Mouse (Mus musculus): ENCODE results near the gene 4930469K13Rik. TPM values are rescaled to one million over a fixed set of nuclear protein-coding genes. Genes with fewer than 3 reads are reported as not detected.
A peak's percentile ranks its signal among the peaks of the same experiment; 100 is the strongest.

The 4930469K13Rik gene
- polyA plus RNA-seq, 1 experiment from 2014 or later = 0.74 TPM

- H3K9ac ChIP-seq (ENCODE audit: low read length) = no peak overlapping the region
- H3K27ac ChIP-seq (ENCODE audit: low read depth) = no peak overlapping the region; the same call in none of the 2 replicates
- H3K9me3 ChIP-seq (ENCODE audit: control insufficient read depth, low read length) = no peaks in the 10 kb centered on the region
- H3K4me2 ChIP-seq (ENCODE audit: low read length) = no peak overlapping the region
- no peak for DNase-seq (ENCODE audit: low spot score)
- 0 out of 2 replicates have a peak, but pooled peaks cover 3% of the 10 kb centered on the region for H3K4me1 ChIP-seq (replicated peaks; ENCODE audit: control insufficient read depth, insufficient read depth, low read length)
- no peak overlapping the region for H3K4me3 ChIP-seq (ENCODE audit: low read depth, low read length)
- H3K36me3 ChIP-seq (ENCODE audit: control insufficient read depth, insufficient read depth, low read length) = no peaks in the 10 kb centered on the region
- no peak for ATAC-seq (replicated peaks; ENCODE audit: low FRiP score, low TSS enrichment, low read depth)
- no peaks in the 10 kb centered on the region for H3K27me3 ChIP-seq (replicated peaks; ENCODE audit: control insufficient read depth, insufficient read depth, low read length)
- 80% methylated on average over 5 of the region's 5 CpGs for WGBS
Observed at GRCm38 (mm10) chr11:33956623-33957022, 141.7 kb downstream of the 4930469K13Rik start.

GRCm38 (mm10) chr11:33955982-33956381, 142.4 kb downstream of the 4930469K13Rik start:
- Histone ChIP-seq H3K4me1 (replicated peaks; ENCODE audit: control insufficient read depth, insufficient read depth, low read length) (0 out of 2 replicates have a peak, but pooled peaks cover 3% of the 10 kb centered on the region), H3K27me3 (replicated peaks; ENCODE audit: control insufficient read depth, insufficient read depth, low read length) (no peaks in the 10 kb centered on the region), H3K36me3 (ENCODE audit: control insufficient read depth, insufficient read depth, low read length) (no peaks in the 10 kb centered on the region), H3K9me3 (ENCODE audit: control insufficient read depth, low read length) (no peaks in the 10 kb centered on the region), H3K4me3 (ENCODE audit: low read depth, low read length) (no peak overlapping the region), H3K4me2 (ENCODE audit: low read length) (no peak overlapping the region), H3K9ac (ENCODE audit: low read length) (no peak overlapping the region), H3K27ac (ENCODE audit: low read depth) (peak overlapping the region; percentile 57; the same call in 1 of the 2 replicates)
- ATAC-seq (replicated peaks; ENCODE audit: low FRiP score, low TSS enrichment, low read depth) (no peak), DNase-seq (ENCODE audit: low spot score) (no peak)
- 56% methylated on average over 4 of the region's 4 CpGs for WGBS

GRCm38 (mm10) chr11:33951684-33952625, 146.4 kb downstream of the 4930469K13Rik start:
- peaks cover 3% of the 10 kb centered on the region; the same call in 1 of the 2 replicates for H3K4me1 ChIP-seq (replicated peaks; ENCODE audit: control insufficient read depth, insufficient read depth, low read length)
- no peak overlapping the region for H3K4me3 ChIP-seq (ENCODE audit: low read depth, low read length)
- no peak overlapping the region for H3K4me2 ChIP-seq (ENCODE audit: low read length)
- no peak overlapping the region for H3K27ac ChIP-seq (ENCODE audit: low read depth)
- no peaks in the 10 kb centered on the region for H3K27me3 ChIP-seq (replicated peaks; ENCODE audit: control insufficient read depth, insufficient read depth, low read length)
- H3K36me3 ChIP-seq (ENCODE audit: control insufficient read depth, insufficient read depth, low read length) = no peaks in the 10 kb centered on the region
- no peak overlapping the region for H3K9ac ChIP-seq (ENCODE audit: low read length)
- H3K9me3 ChIP-seq (ENCODE audit: control insufficient read depth, low read length) = no peaks in the 10 kb centered on the region
- 75% methylated on average over 8 of the region's 8 CpGs for WGBS
- DNase-seq (ENCODE audit: low spot score) = no peak
- peak; percentile 26; the same call in 1 of the 2 replicates for ATAC-seq (replicated peaks; ENCODE audit: low FRiP score, low TSS enrichment, low read depth)

- no peak overlapping the region for H3K27ac ChIP-seq (ENCODE audit: low read depth)
- no peak for ATAC-seq (replicated peaks; ENCODE audit: low FRiP score, low TSS enrichment, low read depth)
- no peak overlapping the region for H3K4me2 ChIP-seq (ENCODE audit: low read length)
- H3K4me3 ChIP-seq (ENCODE audit: low read depth, low read length) = no peak overlapping the region
- H3K9ac ChIP-seq (ENCODE audit: low read length) = no peak overlapping the region
- no peaks in the 10 kb centered on the region for H3K36me3 ChIP-seq (ENCODE audit: control insufficient read depth, insufficient read depth, low read length)
- peaks cover 3% of the 10 kb centered on the region; the same call in 1 of the 2 replicates for H3K4me1 ChIP-seq (replicated peaks; ENCODE audit: control insufficient read depth, insufficient read depth, low read length)
- WGBS = 54% methylated on average over 5 of the region's 5 CpGs
- no peak for DNase-seq (ENCODE audit: low spot score)
- no peaks in the 10 kb centered on the region for H3K27me3 ChIP-seq (replicated peaks; ENCODE audit: control insufficient read depth, insufficient read depth, low read length)
- H3K9me3 ChIP-seq (ENCODE audit: control insufficient read depth, low read length) = no peaks in the 10 kb centered on the region
Observed at GRCm38 (mm10) chr11:33951155-33951554, 147.2 kb downstream of the 4930469K13Rik start.

GRCm38 (mm10) chr11:33946501-33946900, 151.9 kb downstream of the 4930469K13Rik start:
- no peak overlapping the region for H3K9ac ChIP-seq (ENCODE audit: low read length)
- DNase-seq (ENCODE audit: low spot score) (no peak), ATAC-seq (replicated peaks; ENCODE audit: low FRiP score, low TSS enrichment, low read depth) (no peak)
- H3K27me3 ChIP-seq (replicated peaks; ENCODE audit: control insufficient read depth, insufficient read depth, low read length) = no peaks in the 10 kb centered on the region
- no peaks in the 10 kb centered on the region for H3K9me3 ChIP-seq (ENCODE audit: control insufficient read depth, low read length)
- H3K4me3 ChIP-seq (ENCODE audit: low read depth, low read length) = no peak overlapping the region
- H3K4me1 ChIP-seq (replicated peaks; ENCODE audit: control insufficient read depth, insufficient read depth, low read length) = no peaks in the 10 kb centered on the region; the same call in 1 of the 2 replicates
- H3K27ac ChIP-seq (ENCODE audit: low read depth) = no peak overlapping the region
- H3K36me3 ChIP-seq (ENCODE audit: control insufficient read depth, insufficient read depth, low read length) = no peaks in the 10 kb centered on the region
- no peak overlapping the region for H3K4me2 ChIP-seq (ENCODE audit: low read length)
- WGBS = 76% methylated on average over 4 of the region's 4 CpGs

- Histone ChIP-seq H3K9ac (ENCODE audit: low read length) (no peak overlapping the region), H3K36me3 (ENCODE audit: control insufficient read depth, insufficient read depth, low read length) (no peaks in the 10 kb centered on the region), H3K4me2 (ENCODE audit: low read length) (no peak overlapping the region), H3K9me3 (ENCODE audit: control insufficient read depth, low read length) (no peaks in the 10 kb centered on the region), H3K4me1 (replicated peaks; ENCODE audit: control insufficient read depth, insufficient read depth, low read length) (peaks cover 3% of the 10 kb centered on the region; the same call in 1 of the 2 replicates), H3K27me3 (replicated peaks; ENCODE audit: control insufficient read depth, insufficient read depth, low read length) (no peaks in the 10 kb centered on the region), H3K27ac (ENCODE audit: low read depth) (no peak overlapping the region), H3K4me3 (ENCODE audit: low read depth, low read length) (no peak overlapping the region)
- DNase-seq (ENCODE audit: low spot score) (no peak), ATAC-seq (replicated peaks; ENCODE audit: low FRiP score, low TSS enrichment, low read depth) (no peak)
- WGBS = 92% methylated on average over 9 of the region's 9 CpGs
Observed at GRCm38 (mm10) chr11:33944786-33945328, 153.5 kb downstream of the 4930469K13Rik start.

- no peak for ATAC-seq (replicated peaks; ENCODE audit: low FRiP score, low TSS enrichment, low read depth)
- Histone ChIP-seq H3K27me3 (replicated peaks; ENCODE audit: control insufficient read depth, insufficient read depth, low read length) (no peaks in the 10 kb centered on the region), H3K36me3 (ENCODE audit: control insufficient read depth, insufficient read depth, low read length) (no peaks in the 10 kb centered on the region), H3K4me1 (replicated peaks; ENCODE audit: control insufficient read depth, insufficient read depth, low read length) (peaks cover 3% of the 10 kb centered on the region; the same call in 1 of the 2 replicates), H3K4me2 (ENCODE audit: low read length) (no peak overlapping the region), H3K27ac (ENCODE audit: low read depth) (no peak overlapping the region), H3K9ac (ENCODE audit: low read length) (no peak overlapping the region), H3K9me3 (ENCODE audit: control insufficient read depth, low read length) (no peaks in the 10 kb centered on the region), H3K4me3 (ENCODE audit: low read depth, low read length) (no peak overlapping the region)
- DNase-seq (ENCODE audit: low spot score) = no peak
- 59% methylated on average over 4 of the region's 4 CpGs for WGBS
Observed at GRCm38 (mm10) chr11:33944067-33944785, 154.1 kb downstream of the 4930469K13Rik start.

GRCm38 (mm10) chr11:33943565-33943964, 154.8 kb downstream of the 4930469K13Rik start:
- WGBS = 84% methylated on average over 1 of the region's 1 CpGs

More at GRCm38 (mm10) chr11:33943565-33943964, 154.8 kb downstream of the 4930469K13Rik start:
- Histone ChIP-seq H3K27me3 (replicated peaks; ENCODE audit: control insufficient read depth, insufficient read depth, low read length) (no peaks in the 10 kb centered on the region), H3K4me3 (ENCODE audit: low read depth, low read length) (no peak overlapping the region), H3K36me3 (ENCODE audit: control insufficient read depth, insufficient read depth, low read length) (no peaks in the 10 kb centered on the region), H3K4me1 (replicated peaks; ENCODE audit: control insufficient read depth, insufficient read depth, low read length) (0 out of 2 replicates have a peak, but pooled peaks cover 3% of the 10 kb centered on the region), H3K27ac (ENCODE audit: low read depth) (no peak overlapping the region), H3K9ac (ENCODE audit: low read length) (no peak overlapping the region), H3K4me2 (ENCODE audit: low read length) (no peak overlapping the region), H3K9me3 (ENCODE audit: control insufficient read depth, low read length) (no peaks in the 10 kb centered on the region)
- ATAC-seq (replicated peaks; ENCODE audit: low FRiP score, low TSS enrichment, low read depth) (no peak), DNase-seq (ENCODE audit: low spot score) (no peak)

Data from intestine, embryonic 14.5 days (tissue).